15 mouse cellular contexts compared by ENCODE assay signal in the genomic region with DNA sequence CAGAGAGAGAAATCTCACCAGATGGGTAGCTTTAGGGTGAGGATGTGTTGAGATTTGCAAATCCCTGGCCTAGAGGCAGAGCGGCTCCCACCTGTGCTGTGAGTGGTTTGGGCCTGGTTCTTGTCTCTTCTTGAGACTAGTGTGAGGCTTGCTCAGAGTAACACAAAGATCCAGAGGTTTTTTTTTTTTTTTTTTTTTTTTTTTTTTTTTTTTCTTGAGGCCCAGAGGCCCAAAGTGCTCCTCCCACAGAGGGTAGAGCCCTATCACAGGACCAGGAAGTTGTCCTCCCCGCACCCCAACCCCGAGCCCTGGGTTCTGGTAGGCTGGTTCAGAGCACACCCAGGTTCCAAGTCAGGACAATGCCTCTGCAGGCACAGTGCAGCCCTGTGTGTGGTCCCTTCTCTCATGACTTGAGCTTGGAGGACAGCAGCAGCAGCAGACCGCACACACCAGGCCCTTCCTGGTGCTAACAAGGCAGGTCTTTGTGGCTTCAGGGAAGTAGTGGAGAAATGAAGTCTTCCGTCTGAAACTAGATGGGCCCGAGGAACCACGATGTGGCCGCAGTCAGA. TPM values are rescaled to one million over a fixed set of nuclear protein-coding genes. Genes with fewer than 3 reads are reported as not detected.
DNase-seq lines count a peak whose midpoint lies in the region; ATAC-seq lines count a peak whose summit lies in the region.
"Had no signal": no experiment of that assay in that cellular context is flagged by ENCODE, and none has a peak within 500 bp of the region (broad histone marks: within the 10 kb centered on the region; RNA-seq: fewer than 3 reads in every experiment).

No protein-coding gene starts in this region.

- DNase-seq in forebrain, embryonic 11.5 days (ENCODE audit: low spot score) = peak; percentile 72
- peak; percentile 67 for DNase-seq in WW6 (ENCODE audit: low read depth, low spot score)
- DNase-seq in layer of hippocampus, adult 8-10 months (ENCODE audit: low spot score in 2 of 2) = no peak
- no peak for DNase-seq in layer of hippocampus, postnatal 25 days (ENCODE audit: extremely low spot score in 1 of 2, low spot score in 1 of 2)
- no peak for DNase-seq in kidney, postnatal 10 days
- DNase-seq: adrenal gland, adult 2 months; heart, postnatal 10 days; kidney, adult 18-20 months; left cerebral cortex, postnatal 4 days; spleen, adult 18-20 months had no signal

- H3K4me1 ChIP-seq in forebrain, embryonic 11.5 days (replicated peaks; ENCODE audit: control insufficient read depth, insufficient read depth, low read length) = peaks cover 57% of the 10 kb centered on the region
- peaks cover 67% of the 10 kb centered on the region for H3K4me1 ChIP-seq in forebrain, embryonic 16.5 days (replicated peaks; ENCODE audit: control insufficient read depth, insufficient read depth, low read length)
- H3K4me1 ChIP-seq in forebrain, embryonic 15.5 days = peaks cover 83% of the 10 kb centered on the region
- H3K4me1 ChIP-seq in midbrain, embryonic 12.5 days = peaks cover 96% of the 10 kb centered on the region

- H3K9ac ChIP-seq in forebrain, embryonic 11.5 days (ENCODE audit: low read length) = peak overlapping the region; percentile 35
- no peak overlapping the region for H3K9ac ChIP-seq in forebrain, embryonic 16.5 days (replicated peaks; ENCODE audit: low read depth, low read length)
- H3K9ac ChIP-seq in forebrain, embryonic 15.5 days (replicated peaks) = no peak overlapping the region
- H3K9ac ChIP-seq in midbrain, embryonic 12.5 days (replicated peaks) = no peak overlapping the region; the same call in 1 of the 2 replicates
- H3K9ac ChIP-seq: lung, embryonic 15.5 days had no signal

- ATAC-seq in forebrain, embryonic 11.5 days (replicated peaks; ENCODE audit: low FRiP score) = 0 out of 2 replicates have a peak, but pooled peaks have one; percentile 5
- no peak for ATAC-seq in forebrain, embryonic 16.5 days
- no peak for ATAC-seq in forebrain, embryonic 15.5 days (replicated peaks)
- peak; percentile 20; the same call in 1 of the 2 replicates for ATAC-seq in midbrain, embryonic 12.5 days (ENCODE audit: low FRiP score, low read depth)

- no peaks in the 10 kb centered on the region for H3K9me3 ChIP-seq in forebrain, embryonic 11.5 days (ENCODE audit: control insufficient read depth, low read length)
- no peaks in the 10 kb centered on the region for H3K9me3 ChIP-seq in forebrain, embryonic 16.5 days (ENCODE audit: control insufficient read depth, low read length)
- no peaks in the 10 kb centered on the region for H3K9me3 ChIP-seq in forebrain, embryonic 15.5 days
- H3K9me3 ChIP-seq in midbrain, embryonic 12.5 days = no peaks in the 10 kb centered on the region
- H3K9me3 ChIP-seq: lung, embryonic 15.5 days had no signal

- H3K27me3 ChIP-seq in forebrain, embryonic 11.5 days (ENCODE audit: control insufficient read depth, insufficient read depth, low read length) = no peaks in the 10 kb centered on the region
- no peaks in the 10 kb centered on the region for H3K27me3 ChIP-seq in forebrain, embryonic 16.5 days (replicated peaks; ENCODE audit: control insufficient read depth, insufficient read depth, low read length)
- no peaks in the 10 kb centered on the region for H3K27me3 ChIP-seq in forebrain, embryonic 15.5 days
- peaks cover 3% of the 10 kb centered on the region; the same call in 1 of the 2 replicates for H3K27me3 ChIP-seq in midbrain, embryonic 12.5 days
- H3K27me3 ChIP-seq: lung, embryonic 15.5 days had no signal

- H3K4me3 ChIP-seq in forebrain, embryonic 11.5 days (ENCODE audit: low read depth, low read length) = no peak overlapping the region
- no peak overlapping the region for H3K4me3 ChIP-seq in forebrain, embryonic 16.5 days (replicated peaks; ENCODE audit: low read length)
- no peak overlapping the region for H3K4me3 ChIP-seq in forebrain, embryonic 15.5 days
- H3K4me3 ChIP-seq in midbrain, embryonic 12.5 days = no peak overlapping the region
- H3K4me3 ChIP-seq: layer of hippocampus, adult 2 months; lung, embryonic 15.5 days had no signal

- 0 out of 2 replicates have a peak overlapping the region, but pooled peaks have one; percentile 1 for H3K27ac ChIP-seq in forebrain, embryonic 11.5 days (ENCODE audit: low read depth, low read length)
- H3K27ac ChIP-seq in forebrain, embryonic 16.5 days (ENCODE audit: low read length) = no peak overlapping the region
- H3K27ac ChIP-seq in forebrain, embryonic 15.5 days (replicated peaks) = peak overlapping the region; percentile 21; the same call in 1 of the 2 replicates
- H3K27ac ChIP-seq in midbrain, embryonic 12.5 days (replicated peaks) = peak overlapping the region; percentile 71
- H3K27ac ChIP-seq: layer of hippocampus, adult 2 months; lung, embryonic 15.5 days had no signal

- WGBS in forebrain, embryonic 11.5 days = 47% methylated on average over 8 of the region's 8 CpGs
- 40% methylated on average over 8 of the region's 8 CpGs for WGBS in forebrain, embryonic 16.5 days
- WGBS in forebrain, embryonic 15.5 days = 42% methylated on average over 8 of the region's 8 CpGs
- WGBS in midbrain, embryonic 12.5 days = 45% methylated on average over 8 of the region's 8 CpGs

- H3K4me2 ChIP-seq in forebrain, embryonic 11.5 days (ENCODE audit: low read depth, low read length, severe bottlenecking) = 0 out of 2 replicates have a peak overlapping the region, but pooled peaks have one; percentile 11
- H3K4me2 ChIP-seq in forebrain, embryonic 16.5 days (ENCODE audit: low read length) = no peak overlapping the region
- no peak overlapping the region for H3K4me2 ChIP-seq in forebrain, embryonic 15.5 days (replicated peaks)
- no peak overlapping the region for H3K4me2 ChIP-seq in midbrain, embryonic 12.5 days (replicated peaks)
- H3K4me2 ChIP-seq: lung, embryonic 15.5 days had no signal

- no peaks in the 10 kb centered on the region for H3K36me3 ChIP-seq in forebrain, embryonic 11.5 days (ENCODE audit: control insufficient read depth, insufficient read depth, low read length)
- H3K36me3 ChIP-seq in forebrain, embryonic 16.5 days (ENCODE audit: control insufficient read depth, insufficient read depth) = no peaks in the 10 kb centered on the region
- H3K36me3 ChIP-seq in forebrain, embryonic 15.5 days = no peaks in the 10 kb centered on the region
- no peaks in the 10 kb centered on the region for H3K36me3 ChIP-seq in midbrain, embryonic 12.5 days
- H3K36me3 ChIP-seq: lung, embryonic 15.5 days had no signal

RNA-seq across cellular contexts. Expression of gene Sema5b, which starts 44.3 kb away (rescaled TPM):
- 58.0 and 62.6 TPM in 2 replicates for polyA plus RNA-seq in forebrain, embryonic 11.5 days (2014; fragmentation: Nextera tagmentation; extraction: Ambion mirVana)
- 22.3 and 30.1 TPM in 2 replicates for polyA plus RNA-seq in forebrain, embryonic 16.5 days (2015; fragmentation: Nextera tagmentation; extraction: Ambion mirVana)
- 31.5 and 34.0 TPM in 2 replicates for polyA plus RNA-seq in forebrain, embryonic 15.5 days (2015; fragmentation: Nextera tagmentation; extraction: Ambion mirVana)
- 67.6 and 71.9 TPM in 2 replicates for polyA plus RNA-seq in midbrain, embryonic 12.5 days (2016; fragmentation: Nextera tagmentation; extraction: Ambion mirVana)
- 10 to 100 TPM; 10.6 to 18.1 (median 14.0) TPM for total RNA-seq in layer of hippocampus, adult 8-10 months (2022)
- 10 to 100 TPM; 14.1 to 18.2 TPM for total RNA-seq in layer of hippocampus, postnatal 25 days (2021)

Comparison
In these comparisons a context has a peak if more than half of its experiments do, and no peak if none do; other contexts are left out.
1. ATAC-seq: peak in forebrain, embryonic 11.5 days (single experiment) and midbrain, embryonic 12.5 days (single experiment); none in forebrain, embryonic 16.5 days (single experiment) and forebrain, embryonic 15.5 days (single experiment).
2. DNase-seq: peak in forebrain, embryonic 11.5 days (single experiment) and WW6 (single experiment); none in layer of hippocampus, adult 8-10 months (0 of 2), layer of hippocampus, postnatal 25 days (0 of 2) and kidney, postnatal 10 days (single experiment).